In the genomic region with DNA sequence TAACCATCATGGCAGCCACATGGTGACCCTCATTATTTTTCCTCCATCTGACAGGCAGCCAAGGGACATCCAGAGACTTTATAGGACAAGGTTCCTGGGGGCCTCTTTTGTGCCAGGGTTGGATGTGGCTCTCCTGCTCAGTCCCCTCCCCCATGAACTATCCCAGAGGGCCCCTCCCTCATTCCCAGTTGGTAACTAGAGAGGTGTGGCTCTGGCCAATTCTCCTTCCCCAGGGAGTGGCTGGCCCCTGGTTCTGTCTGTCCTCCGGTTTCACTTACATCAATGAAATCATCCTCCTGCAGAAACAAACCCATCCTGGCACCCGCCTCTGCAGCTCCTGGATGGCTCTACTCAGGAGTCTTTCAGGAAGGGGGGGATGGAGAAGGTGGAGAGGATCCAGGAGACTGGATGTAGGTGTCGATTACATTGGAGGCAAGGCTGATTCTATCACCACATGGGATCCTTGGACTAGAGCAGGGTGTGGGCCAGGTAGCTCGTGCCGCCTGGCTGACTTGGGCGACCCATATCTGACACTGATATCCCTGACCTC, we compare ENCODE assay signal across 31 mouse cellular contexts. TPM values are rescaled to one million over a fixed set of nuclear protein-coding genes. Genes with fewer than 3 reads are reported as not detected.
DNase-seq lines count a peak whose midpoint lies in the region; ATAC-seq and TF ChIP-seq lines count a peak whose summit lies in the region.
"Had no signal": no experiment of that assay in that cellular context is flagged by ENCODE, and none has a peak within 500 bp of the region (broad histone marks: within the 10 kb centered on the region; RNA-seq: fewer than 3 reads in every experiment).

No protein-coding gene starts in this region.

- in situ Hi-C loops in ES-E14 (cut with MboI; ENCODE audit: low sequenced_read_pairs in 2 of 2, unreplicated experiment in 2 of 2) = no loop called here

- peaks cover 54% of the 10 kb centered on the region for H3K4me1 ChIP-seq in forebrain, embryonic 10.5 days
- H3K4me1 ChIP-seq in forebrain, embryonic 11.5 days (replicated peaks; ENCODE audit: control insufficient read depth, insufficient read depth, low read length) = peaks cover 13% of the 10 kb centered on the region
- H3K4me1 ChIP-seq in kidney, adult 2 months (ENCODE audit: control insufficient read depth, insufficient read depth, low read length) = peaks cover 55% of the 10 kb centered on the region
- peaks cover 37% of the 10 kb centered on the region for H3K4me1 ChIP-seq in kidney, embryonic 16.5 days (ENCODE audit: insufficient read depth, low read length)
- H3K4me1 ChIP-seq in ES-E14 (ENCODE audit: control insufficient read depth in 2 of 2, insufficient read depth in 2 of 2, low read length in 2 of 2, poor library complexity in 1 of 2) = peaks cover 5 to 51% of the 10 kb centered on the region in 2 experiments; a peak in 3 of 4 replicates

- H3K27ac ChIP-seq in forebrain, embryonic 10.5 days = 0 out of 2 replicates have a peak overlapping the region, but pooled peaks have one; percentile 12
- H3K27ac ChIP-seq in forebrain, embryonic 11.5 days (ENCODE audit: low read depth, low read length) = no peak overlapping the region
- H3K27ac ChIP-seq in kidney, adult 2 months (ENCODE audit: insufficient read depth, low read depth, low read length) = peak overlapping the region; percentile 4; the same call in 1 of the 2 replicates
- H3K27ac ChIP-seq in kidney, embryonic 16.5 days (ENCODE audit: low read length) = no peak overlapping the region
- peak overlapping the region; percentile 54 for H3K27ac ChIP-seq in ES-E14 (ENCODE audit: insufficient read depth, low read depth, low read length, poor library complexity, severe bottlenecking)
- H3K27ac ChIP-seq: embryonic facial prominence, embryonic 12.5 days; forebrain, embryonic 12.5 days; heart, embryonic 10.5 days; heart, embryonic 15.5 days; hindbrain, embryonic 12.5 days; lung, embryonic 15.5 days; neural tube, embryonic 12.5 days had no signal

- H3K27me3 ChIP-seq in forebrain, embryonic 10.5 days (ENCODE audit: poor library complexity, severe bottlenecking) = no peaks in the 10 kb centered on the region
- no peaks in the 10 kb centered on the region for H3K27me3 ChIP-seq in forebrain, embryonic 11.5 days (ENCODE audit: control insufficient read depth, insufficient read depth, low read length)
- no peaks in the 10 kb centered on the region for H3K27me3 ChIP-seq in kidney, adult 2 months (replicated peaks; ENCODE audit: control insufficient read depth, insufficient read depth, low read length)
- H3K27me3 ChIP-seq in kidney, embryonic 16.5 days (ENCODE audit: insufficient read depth, low read length) = no peaks in the 10 kb centered on the region
- H3K27me3 ChIP-seq: embryonic facial prominence, embryonic 12.5 days; forebrain, embryonic 12.5 days; heart, embryonic 15.5 days; hindbrain, embryonic 12.5 days; lung, embryonic 15.5 days; neural tube, embryonic 12.5 days; Patski had no signal

- no peak overlapping the region for H3K9ac ChIP-seq in forebrain, embryonic 11.5 days (ENCODE audit: low read length)
- H3K9ac ChIP-seq in kidney, embryonic 16.5 days (replicated peaks; ENCODE audit: low read length) = no peak overlapping the region
- no peak overlapping the region for H3K9ac ChIP-seq in ES-E14 (ENCODE audit: insufficient read depth, low read depth, low read length, poor library complexity, severe bottlenecking)
- H3K9ac ChIP-seq: embryonic facial prominence, embryonic 12.5 days; forebrain, embryonic 12.5 days; forebrain, postnatal 0 days; heart, embryonic 15.5 days; hindbrain, embryonic 12.5 days; lung, embryonic 15.5 days; neural tube, embryonic 12.5 days had no signal

- 93% methylated on average over 6 of the region's 6 CpGs for WGBS in forebrain, embryonic 10.5 days
- 93% methylated on average over 6 of the region's 6 CpGs for WGBS in forebrain, embryonic 11.5 days
- WGBS in kidney, adult 2 months = 66% methylated on average over 6 of the region's 6 CpGs
- WGBS in kidney, embryonic 16.5 days = 47% methylated on average over 6 of the region's 6 CpGs

- ATAC-seq in forebrain, embryonic 11.5 days (replicated peaks; ENCODE audit: low FRiP score) = no peak
- ATAC-seq in kidney, embryonic 16.5 days (ENCODE audit: low FRiP score, low TSS enrichment) = no peak
- ATAC-seq: forebrain, postnatal 0 days; midbrain, embryonic 16.5 days; Patski had no signal

- no peak for TF ChIP-seq CTCF in kidney, adult 2 months (conservative IDR thresholded peaks at IDR 0.05; ENCODE audit: insufficient read depth, insufficient read length, low read depth, low read length)

- H3K9me3 ChIP-seq in forebrain, embryonic 10.5 days = no peaks in the 10 kb centered on the region; the same call in 1 of the 2 replicates
- no peaks in the 10 kb centered on the region; the same call in 1 of the 2 replicates for H3K9me3 ChIP-seq in forebrain, embryonic 11.5 days (ENCODE audit: control insufficient read depth, low read length)
- no peaks in the 10 kb centered on the region for H3K9me3 ChIP-seq in kidney, embryonic 16.5 days (ENCODE audit: low read length)
- H3K9me3 ChIP-seq in ES-E14 (ENCODE audit: control insufficient read depth, insufficient read depth, low read depth, low read length) = no peaks in the 10 kb centered on the region
- H3K9me3 ChIP-seq: embryonic facial prominence, embryonic 12.5 days; forebrain, embryonic 12.5 days; heart, embryonic 10.5 days; heart, embryonic 15.5 days; lung, embryonic 15.5 days; neural tube, embryonic 12.5 days had no signal

- peaks cover 9% of the 10 kb centered on the region; the same call in 1 of the 2 replicates for H3K36me3 ChIP-seq in forebrain, embryonic 10.5 days (replicated peaks)
- no peaks in the 10 kb centered on the region for H3K36me3 ChIP-seq in forebrain, embryonic 11.5 days (ENCODE audit: control insufficient read depth, insufficient read depth, low read length)
- H3K36me3 ChIP-seq in kidney, adult 2 months (ENCODE audit: control insufficient read depth, insufficient read depth, low read length) = no peaks in the 10 kb centered on the region
- H3K36me3 ChIP-seq in kidney, embryonic 16.5 days (ENCODE audit: insufficient read depth, low read length) = no peaks in the 10 kb centered on the region
- H3K36me3 ChIP-seq in ES-E14 (ENCODE audit: control insufficient read depth, insufficient read depth, low read length, poor library complexity, severe bottlenecking) = peaks cover 2% of the 10 kb centered on the region; the same call in 1 of the 2 replicates
- H3K36me3 ChIP-seq: embryonic facial prominence, embryonic 12.5 days; forebrain, embryonic 12.5 days; G1E; heart, embryonic 15.5 days; hindbrain, embryonic 12.5 days; lung, embryonic 15.5 days; neural tube, embryonic 12.5 days had no signal

- DNase-seq in forebrain, embryonic 10.5 days (ENCODE audit: extremely low spot score, low spot score) = no peak
- no peak for DNase-seq in forebrain, embryonic 11.5 days (ENCODE audit: low spot score)
- DNase-seq in kidney, adult 2 months = no peak
- peak; percentile 9 for DNase-seq in 3T3-L1 (ENCODE audit: low read depth, low spot score)
- no peak for DNase-seq in ES-E14 (ENCODE audit: low read depth, low spot score)
- DNase-seq in adrenal gland, postnatal 10 days = no peak
- no peak for DNase-seq in adrenal gland, adult (ENCODE audit: inconsistent age in 2 of 2, low spot score in 1 of 2)
- DNase-seq: adrenal gland, adult 2 months; cerebellum, adult 9-10 months; cerebellum, postnatal 36 days; forebrain, postnatal 0 days; gastrocnemius, postnatal 14 days; kidney, adult 18-20 months; kidney, postnatal 14 days; liver; right cerebral cortex, postnatal 14 days; thymus, postnatal 25 days had no signal

- no peak overlapping the region for H3K4me2 ChIP-seq in forebrain, embryonic 11.5 days (ENCODE audit: low read depth, low read length, severe bottlenecking)
- H3K4me2 ChIP-seq in kidney, embryonic 16.5 days (replicated peaks; ENCODE audit: low read depth, low read length) = no peak overlapping the region
- H3K4me2 ChIP-seq: embryonic facial prominence, embryonic 12.5 days; forebrain, embryonic 12.5 days; heart, embryonic 15.5 days; hindbrain, embryonic 12.5 days; lung, embryonic 15.5 days; midbrain, embryonic 11.5 days; neural tube, embryonic 12.5 days had no signal

- no peak for TF ChIP-seq POLR2A in kidney, adult 2 months (IDR thresholded peaks at IDR 0.05; ENCODE audit: low read depth, low read length)

- no peak overlapping the region for H3K4me3 ChIP-seq in forebrain, embryonic 10.5 days
- H3K4me3 ChIP-seq in forebrain, embryonic 11.5 days (ENCODE audit: low read depth, low read length) = no peak overlapping the region
- H3K4me3 ChIP-seq in kidney, adult 2 months (ENCODE audit: insufficient read depth, low read depth, low read length) = no peak overlapping the region
- H3K4me3 ChIP-seq in kidney, embryonic 16.5 days (ENCODE audit: low read length) = no peak overlapping the region
- H3K4me3 ChIP-seq in ES-E14 (ENCODE audit: insufficient read depth in 1 of 2, low read depth in 1 of 2, low read length in 2 of 2, poor library complexity in 1 of 2, severe bottlenecking in 1 of 2) = no peak overlapping the region
- H3K4me3 ChIP-seq: embryonic facial prominence, embryonic 12.5 days; forebrain, embryonic 12.5 days; heart, embryonic 10.5 days; heart, embryonic 15.5 days; hindbrain, embryonic 12.5 days; lung, embryonic 15.5 days; myocyte; neural tube, embryonic 12.5 days had no signal

TF ChIP-seq in ES-E14, 5 proteins besides CTCF, POLR2A, EP300 and RAD21:
- TF ChIP-seq HCFC1 (IDR thresholded peaks at IDR 0.05; ENCODE audit: borderline replicate concordance, insufficient read depth, low read length) = no peak
- TF ChIP-seq CHD2 (IDR thresholded peaks at IDR 0.05; ENCODE audit: low read depth, low read length) = no peak
- no peak for TF ChIP-seq MAFK (IDR thresholded peaks at IDR 0.05; ENCODE audit: insufficient read depth, low read depth, low read length)
- no peak for TF ChIP-seq ZC3H11A (IDR thresholded peaks at IDR 0.05; ENCODE audit: borderline replicate concordance, low read depth, low read length)
- no peak for TF ChIP-seq ZNF384 (IDR thresholded peaks at IDR 0.05; ENCODE audit: low read depth, low read length)
TF ChIP-seq in ES-E14: peak in this region for 0.

RNA-seq across cellular contexts. Expression of gene Wwc1, which starts 49.7 kb away (rescaled TPM):
- polyA plus RNA-seq in forebrain, embryonic 10.5 days (2016; fragmentation: Nextera tagmentation; extraction: Ambion mirVana) = 4.2 and 4.9 TPM in 2 replicates
- 10.6 and 15.9 TPM in 2 replicates for polyA plus RNA-seq in forebrain, embryonic 11.5 days (2014; fragmentation: Nextera tagmentation; extraction: Ambion mirVana)
- polyA plus RNA-seq in kidney, adult 2 months (2012; rRNA removed) = 91.9 and 110 TPM in 2 replicates
- polyA plus RNA-seq in kidney, embryonic 16.5 days (2015; fragmentation: Nextera tagmentation; extraction: Ambion mirVana) = 5.9 and 8.3 TPM in 2 replicates
- 30.4 and 39.3 TPM in 2 replicates for total RNA-seq in ES-E14 (2012; rRNA removed)
- 10 to 100 TPM; 34.1 to 35.0 TPM for total RNA-seq in adrenal gland, postnatal 10 days (2021)
- total RNA-seq: granulocyte monocyte progenitor cell, adult 5-6 weeks had no signal

Comparison
In these comparisons a context has a peak if more than half of its experiments do, and no peak if none do; other contexts are left out.
1. H3K27ac ChIP-seq: peak in forebrain, embryonic 10.5 days (single experiment), kidney, adult 2 months (single experiment) and ES-E14 (single experiment); none in forebrain, embryonic 11.5 days (single experiment) and kidney, embryonic 16.5 days (single experiment).